Mouse (Mus musculus) embryonic facial prominence, embryonic 12.5 days (tissue): ENCODE results near the gene St7l. TPM values are rescaled to one million over a fixed set of nuclear protein-coding genes. Genes with fewer than 3 reads are reported as not detected.

Experiments
- ATAC-seq: fragments of 200-750 bp; cut with Nextera tagmentation; 2 replicates; pipeline ENCODE4 v1.8.0; 2017; ENCODE audit not compliant: insufficient number of reproducible peaks, insufficient read depth, low FRiP score, low TSS enrichment
- H3K27ac ChIP-seq: fragments of 300-500 bp; sonication (generic); 2 replicates; pipeline ENCODE4 v1.5.1; 2016; ENCODE audit warnings: mild to moderate bottlenecking
- H3K27me3 ChIP-seq: fragments of 300-500 bp; sonication (generic); 2 replicates; pipeline ENCODE4 v1.6.1; 2016; ENCODE audit warnings: mild to moderate bottlenecking, moderate library complexity
- H3K36me3 ChIP-seq: fragments of 300-500 bp; sonication (generic); 2 replicates; pipeline ENCODE4 v1.6.1; 2016; ENCODE audit warnings: mild to moderate bottlenecking
- H3K4me1 ChIP-seq: fragments of 300-500 bp; sonication (generic); 2 replicates; pipeline ENCODE4 v1.6.1; 2016
- H3K4me2 ChIP-seq: fragments of 300-500 bp; sonication (generic); replicated peaks from 2 replicates; pipeline ENCODE4 v1.6.1; 2016; ENCODE audit warnings: mild to moderate bottlenecking, moderate library complexity
- H3K4me3 ChIP-seq: fragments of 300-500 bp; sonication (generic); 2 replicates; pipeline ENCODE4 v1.5.1; 2016; ENCODE audit warnings: mild to moderate bottlenecking
- H3K9ac ChIP-seq: fragments of 300-500 bp; sonication (generic); 2 replicates; pipeline ENCODE4 v1.6.1; 2016; ENCODE audit warnings: mild to moderate bottlenecking, moderate library complexity
- H3K9me3 ChIP-seq: fragments of 300-500 bp; sonication (generic); 2 replicates; pipeline ENCODE4 v1.6.1; 2016; ENCODE audit warnings: mild to moderate bottlenecking, moderate library complexity
- WGBS: fragments of 180-500 bp; shearing (Covaris S2); methylation state at CpG from one replicate; pipeline ENCODE4 v1.1.7; 2016; 5-methylcytosine and 5-hydroxymethylcytosine counted together
- polyA plus RNA-seq: library from polyadenylated mRNA; unstranded; fragments of >200 nt; fragmentation: Nextera tagmentation; extraction: Ambion mirVana; gene quantifications from 2 replicates; pipeline ENCODE4 v1.2.1, GENCODE M21; 2016

Gene St7l
- polyA plus RNA-seq, 1 experiment from 2014 or later, result 39.4 TPM

DNA sequence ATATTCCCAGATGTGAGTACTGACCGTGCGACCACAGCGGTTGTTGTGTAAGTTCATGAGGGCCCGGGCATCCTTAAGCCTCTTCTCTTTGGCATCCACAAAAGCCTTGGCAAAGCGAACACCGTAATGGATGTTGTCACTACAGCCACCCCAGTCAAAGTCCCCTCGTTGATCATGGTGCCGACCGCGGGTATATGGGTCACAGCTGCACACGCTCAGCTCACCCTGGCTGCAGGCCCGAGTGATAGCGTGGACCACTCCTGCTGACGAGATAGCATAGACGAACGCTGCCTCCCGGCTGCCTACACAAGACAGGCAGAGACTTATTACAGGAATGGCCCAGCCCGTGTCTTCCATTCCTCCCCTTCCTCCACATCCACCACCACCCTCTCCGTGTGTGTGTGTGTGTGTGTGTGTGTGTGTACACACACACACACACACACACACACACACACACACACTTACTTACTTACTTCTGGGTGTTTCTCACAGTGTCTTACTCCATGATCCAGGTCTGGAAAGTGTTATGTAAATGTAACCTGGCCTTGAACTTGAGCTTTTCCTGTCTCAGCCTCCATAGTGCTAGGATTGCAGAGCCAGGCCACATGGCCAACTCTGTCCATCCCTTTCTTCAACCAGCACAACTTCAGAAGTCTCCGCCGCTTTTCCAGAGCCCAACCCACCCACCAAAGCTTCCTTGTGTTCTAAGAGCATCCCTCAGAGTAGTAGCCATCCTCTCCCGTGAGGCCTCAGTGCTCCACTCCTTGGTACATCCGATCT, 89.3 kb downstream of the St7l start:
- no peaks in the 10 kb centered on the region for H3K27me3 ChIP-seq
- peaks cover 25% of the 10 kb centered on the region for H3K36me3 ChIP-seq
- peaks cover 4% of the 10 kb centered on the region; the same call in 1 of the 2 replicates for H3K4me1 ChIP-seq
- no peak overlapping the region for H3K27ac ChIP-seq
- no peak overlapping the region for H3K9ac ChIP-seq
- H3K4me3 ChIP-seq, result no peak overlapping the region
- H3K4me2 ChIP-seq, result no peak overlapping the region
- 93% methylated on average over 23 of the region's 23 CpGs for WGBS
- H3K9me3 ChIP-seq, result no peaks in the 10 kb centered on the region
- no peak for ATAC-seq

DNA sequence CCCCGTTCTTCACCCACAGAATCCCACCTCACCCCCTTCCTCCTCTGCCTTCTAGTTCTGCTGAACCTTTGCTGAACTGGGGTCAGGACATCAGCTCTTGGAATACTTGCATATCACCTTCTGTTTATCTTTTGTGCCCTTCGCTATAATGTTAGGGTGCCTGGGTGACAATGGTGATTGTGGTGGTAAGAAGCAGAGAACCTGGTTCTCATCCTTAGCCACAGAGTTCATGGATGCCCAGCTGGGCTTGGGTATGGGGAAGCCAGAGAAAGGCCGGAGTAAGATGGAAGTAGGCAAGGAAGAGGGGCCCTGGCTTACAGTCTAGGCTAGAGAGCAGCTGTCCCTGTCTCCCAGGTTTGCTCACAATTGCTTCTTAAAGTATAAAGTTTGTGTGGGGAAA, 90.3 kb downstream of the St7l start:
- Histone ChIP-seq H3K27ac (no peak overlapping the region), H3K9me3 (no peaks in the 10 kb centered on the region), H3K9ac (no peak overlapping the region), H3K36me3 (peaks cover 23% of the 10 kb centered on the region), H3K4me2 (no peak overlapping the region), H3K27me3 (peaks cover 6% of the 10 kb centered on the region), H3K4me1 (peaks cover 4% of the 10 kb centered on the region; the same call in 1 of the 2 replicates), H3K4me3 (no peak overlapping the region)
- ATAC-seq, result no peak
- WGBS, result 96% methylated on average over 3 of the region's 3 CpGs

DNA sequence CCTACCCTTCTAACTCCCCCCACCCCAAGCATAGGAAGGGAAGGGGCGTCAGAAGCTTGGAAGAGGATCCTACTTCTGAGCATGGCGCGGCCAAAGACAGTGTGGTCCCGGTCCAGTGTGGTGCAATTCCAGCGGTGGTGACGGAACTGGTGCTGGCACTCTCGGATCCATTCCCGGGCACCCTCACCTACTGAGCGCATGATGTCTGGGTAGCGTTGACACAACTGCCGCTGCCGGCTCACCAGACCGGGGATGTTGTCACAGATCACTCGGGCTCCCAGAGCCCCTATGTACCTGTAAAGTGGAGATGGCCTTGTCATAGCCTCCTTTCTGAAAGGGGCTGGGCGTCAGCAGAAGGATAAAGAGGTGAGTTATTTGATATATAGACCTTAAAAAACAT, 90.7 kb downstream of the St7l start:
- H3K27ac ChIP-seq, result no peak overlapping the region
- no peak overlapping the region for H3K4me3 ChIP-seq
- H3K4me2 ChIP-seq, result no peak overlapping the region
- no peaks in the 10 kb centered on the region for H3K9me3 ChIP-seq
- ATAC-seq, result no peak
- H3K36me3 ChIP-seq, result peaks cover 23% of the 10 kb centered on the region
- H3K4me1 ChIP-seq, result peaks cover 4% of the 10 kb centered on the region; the same call in 1 of the 2 replicates
- H3K9ac ChIP-seq, result no peak overlapping the region
- WGBS, result 96% methylated on average over 15 of the region's 15 CpGs
- peaks cover 9% of the 10 kb centered on the region for H3K27me3 ChIP-seq

DNA sequence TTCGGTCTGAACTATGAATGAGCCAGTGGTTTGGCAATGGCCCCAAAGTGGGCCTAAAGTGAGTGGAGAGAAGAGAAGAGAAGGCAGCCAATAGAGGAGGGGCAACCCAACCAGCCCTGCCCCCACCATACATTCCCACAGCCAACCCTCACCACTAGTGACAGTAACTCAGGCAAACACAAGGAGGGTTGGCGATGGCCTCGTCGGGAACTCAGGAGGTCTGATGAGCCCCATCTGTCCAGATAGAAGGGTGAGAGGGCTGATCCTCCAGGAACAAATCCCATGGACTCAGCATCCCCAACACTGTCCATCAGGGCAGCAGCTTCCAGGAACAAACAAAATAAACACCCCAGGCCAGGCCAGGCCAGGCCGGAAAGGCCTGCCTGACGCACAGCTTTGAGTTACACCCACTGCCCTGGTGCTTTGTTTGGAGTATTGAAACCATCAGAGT, 92.4 kb downstream of the St7l start:
- H3K27me3 ChIP-seq, result peaks cover 24% of the 10 kb centered on the region
- WGBS, result 67% methylated on average over 6 of the region's 6 CpGs
- H3K4me3 ChIP-seq, result no peak overlapping the region
- H3K36me3 ChIP-seq, result peaks cover 13% of the 10 kb centered on the region
- H3K4me2 ChIP-seq, result no peak overlapping the region
- no peaks in the 10 kb centered on the region for H3K9me3 ChIP-seq
- H3K27ac ChIP-seq, result no peak overlapping the region
- no peak for ATAC-seq
- H3K9ac ChIP-seq, result no peak overlapping the region
- peaks cover 8% of the 10 kb centered on the region for H3K4me1 ChIP-seq

DNA sequence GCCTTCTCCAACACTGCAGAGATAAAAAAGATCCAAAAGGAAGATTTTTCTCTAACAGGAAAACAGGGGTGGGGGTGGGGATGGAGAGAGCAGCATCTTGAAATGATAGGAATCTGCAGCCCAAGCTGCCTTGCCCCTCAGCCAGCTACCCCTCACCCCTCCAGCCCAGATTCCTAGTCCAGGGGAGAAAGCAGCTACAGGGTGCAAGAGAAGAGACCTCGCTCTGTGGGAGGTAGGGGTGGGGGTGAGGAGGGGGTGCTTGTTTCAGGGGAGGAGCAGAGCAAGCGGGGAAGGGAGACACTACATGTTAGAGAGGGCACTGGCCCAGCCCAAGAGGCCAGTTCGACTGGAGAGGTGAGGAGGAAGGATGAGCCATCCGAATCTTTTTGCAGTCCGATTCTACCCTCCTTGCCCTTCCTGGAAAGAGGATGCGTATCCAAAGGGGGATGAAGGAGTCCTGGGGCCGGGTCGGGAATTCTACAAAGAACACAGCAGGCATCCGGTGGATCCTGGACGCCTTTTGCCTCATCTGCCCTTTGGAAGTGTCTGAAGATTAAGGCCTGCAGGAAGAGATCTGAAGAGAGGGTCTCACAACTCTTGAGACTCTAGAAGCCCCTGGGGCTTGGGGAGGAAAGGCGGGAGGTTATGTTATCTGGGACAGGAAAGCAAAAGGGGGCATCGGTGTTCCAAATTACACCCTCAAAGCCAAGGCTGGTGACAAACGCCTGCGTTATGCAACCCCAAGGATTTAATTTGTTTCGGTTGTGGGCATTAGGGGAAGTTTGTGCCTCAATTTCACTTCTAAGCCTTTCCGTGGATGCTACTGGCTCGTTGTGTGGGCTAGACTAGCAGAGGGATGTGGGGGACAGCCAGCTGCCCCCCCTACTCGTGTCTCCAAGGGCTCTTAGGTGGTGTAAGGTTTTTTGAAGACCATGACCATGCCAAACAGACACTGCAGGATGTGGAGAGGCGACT, 96.5 kb downstream of the St7l start:
- Histone ChIP-seq H3K36me3 (no peaks in the 10 kb centered on the region), H3K4me2 (peak overlapping the region; percentile 59), H3K4me3 (peak overlapping the region; percentile 48), H3K9me3 (no peaks in the 10 kb centered on the region), H3K4me1 (peaks cover 36% of the 10 kb centered on the region), H3K27me3 (peaks cover 53% of the 10 kb centered on the region), H3K27ac (no peak overlapping the region), H3K9ac (peak overlapping the region; percentile 25; the same call in 1 of the 2 replicates)
- ATAC-seq, result no peak
- 6% methylated on average over 19 of the region's 19 CpGs for WGBS

DNA sequence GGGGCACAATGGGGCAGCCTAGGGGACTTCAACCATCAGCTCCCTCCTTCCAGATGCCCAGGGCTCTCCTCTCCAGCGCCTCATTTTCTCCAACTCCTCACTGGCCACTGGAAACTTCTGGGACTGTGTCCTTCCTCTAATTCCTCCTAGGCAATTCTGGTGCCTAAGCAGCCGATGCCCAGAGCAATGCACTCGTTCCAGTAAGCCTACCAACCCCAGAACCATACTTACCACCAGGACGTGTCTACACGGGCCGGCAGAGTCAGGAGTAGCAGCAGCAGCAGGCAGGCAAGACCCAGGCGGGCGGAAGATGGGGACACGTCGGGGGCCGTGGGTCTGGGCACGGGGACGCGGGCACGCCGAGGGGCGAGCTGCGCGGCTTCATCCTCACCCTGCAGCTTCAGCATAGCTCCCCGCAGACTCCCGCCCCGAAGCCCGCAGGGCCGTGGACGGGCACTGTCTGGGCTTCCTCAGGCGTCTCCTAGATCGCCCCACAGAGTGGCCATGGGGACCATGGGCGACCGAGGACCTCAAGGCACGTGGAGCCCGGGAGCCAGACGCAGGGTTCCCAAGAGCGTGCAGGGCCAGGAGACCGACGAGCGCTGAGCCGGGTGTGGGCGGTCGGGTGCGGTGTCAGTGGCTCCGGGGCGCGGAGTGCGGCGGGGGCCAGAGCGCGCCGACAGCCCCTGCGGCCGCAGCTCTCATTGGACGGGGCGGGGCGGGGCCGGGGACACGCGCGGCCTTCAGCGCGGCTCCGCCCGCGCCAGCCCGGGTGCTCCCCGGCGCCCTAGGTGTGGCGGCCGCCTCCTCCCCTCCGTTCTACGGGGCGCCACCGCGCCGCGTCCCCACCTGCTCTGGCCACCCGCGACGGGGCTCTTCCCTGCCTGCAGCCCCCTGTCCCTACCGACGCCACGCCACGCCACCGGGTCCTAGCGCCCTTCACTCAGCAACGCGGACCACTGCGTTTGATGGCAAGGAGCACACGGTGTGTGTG, 97.6 kb downstream of the St7l start, which contains the start of gene Wnt2b:
Gene Wnt2b (minus strand): TSS at position 856 of the 994 bp plus-strand sequence.
- Histone ChIP-seq H3K4me1 (peaks cover 36% of the 10 kb centered on the region), H3K9ac (peak within 1 kb of the TSS; percentile 39), H3K36me3 (no peaks in the 10 kb centered on the region), H3K27ac (no peak within 1 kb of the TSS), H3K27me3 (peaks cover 58% of the 10 kb centered on the region), H3K9me3 (no peaks in the 10 kb centered on the region), H3K4me3 (peak within 1 kb of the TSS; percentile 48), H3K4me2 (peak within 1 kb of the TSS; percentile 59)
- ATAC-seq, result peak; percentile 36
- 1% methylated on average over 55 of the region's 87 CpGs for WGBS

DNA sequence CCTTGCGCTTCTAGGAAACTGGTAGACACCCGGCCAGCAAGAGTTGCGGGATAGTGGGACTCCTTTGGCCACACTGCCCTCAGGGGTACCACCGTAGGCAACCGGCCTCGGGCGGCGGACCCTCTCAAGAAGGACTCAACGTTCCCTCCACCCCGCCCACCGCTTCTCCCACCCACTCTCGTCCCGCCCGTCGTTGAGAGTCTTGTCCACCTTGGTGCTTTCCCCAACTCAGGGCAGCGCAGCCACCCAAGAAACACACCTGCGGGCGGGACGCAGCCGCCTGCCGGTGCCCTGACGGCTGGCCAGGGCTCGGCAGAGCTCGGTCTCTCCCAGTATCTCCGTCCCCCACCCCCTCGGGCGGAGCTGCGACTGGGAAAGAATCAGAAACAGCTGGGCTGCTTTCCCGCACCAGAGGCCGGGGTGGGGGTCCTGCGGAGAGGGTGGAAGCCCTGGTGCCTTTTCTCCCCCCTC, 98.4 kb downstream of the St7l start:
- under 1% methylated on average over 30 of the region's 31 CpGs for WGBS
- Histone ChIP-seq H3K27me3 (peaks cover 58% of the 10 kb centered on the region), H3K9me3 (no peaks in the 10 kb centered on the region), H3K4me3 (peak overlapping the region; percentile 48), H3K9ac (peak overlapping the region; percentile 39; the same call in 1 of the 2 replicates), H3K4me2 (peak overlapping the region; percentile 59), H3K36me3 (no peaks in the 10 kb centered on the region), H3K27ac (no peak overlapping the region), H3K4me1 (peaks cover 33% of the 10 kb centered on the region)
- peak; percentile 49 for ATAC-seq

DNA sequence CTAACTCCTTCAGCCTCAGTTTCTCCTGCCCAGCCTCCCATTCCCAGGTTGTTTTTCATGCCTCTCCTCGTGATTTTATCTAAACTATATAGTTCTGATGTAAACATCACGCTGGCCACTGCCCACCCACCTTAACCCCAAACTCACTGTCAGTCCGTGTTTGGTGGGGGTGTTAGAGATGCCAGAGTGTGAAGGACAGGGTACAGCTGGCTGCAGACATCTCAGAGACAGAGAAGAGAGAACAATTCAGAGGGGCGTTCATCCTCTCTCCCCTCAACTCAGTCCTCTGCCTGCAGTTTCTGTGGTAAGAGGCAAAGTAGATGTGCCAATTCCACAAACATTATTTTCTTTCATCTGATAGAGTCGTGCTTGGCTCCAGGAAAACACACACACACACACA, 99.1 kb downstream of the St7l start:
- no peak for ATAC-seq
- peaks cover 58% of the 10 kb centered on the region for H3K27me3 ChIP-seq
- 9% methylated on average over 4 of the region's 5 CpGs for WGBS
- H3K27ac ChIP-seq, result no peak overlapping the region
- H3K4me1 ChIP-seq, result peaks cover 34% of the 10 kb centered on the region
- H3K4me3 ChIP-seq, result no peak overlapping the region
- no peaks in the 10 kb centered on the region for H3K36me3 ChIP-seq
- no peaks in the 10 kb centered on the region for H3K9me3 ChIP-seq
- peak overlapping the region; percentile 59 for H3K4me2 ChIP-seq
- H3K9ac ChIP-seq, result no peak overlapping the region

DNA sequence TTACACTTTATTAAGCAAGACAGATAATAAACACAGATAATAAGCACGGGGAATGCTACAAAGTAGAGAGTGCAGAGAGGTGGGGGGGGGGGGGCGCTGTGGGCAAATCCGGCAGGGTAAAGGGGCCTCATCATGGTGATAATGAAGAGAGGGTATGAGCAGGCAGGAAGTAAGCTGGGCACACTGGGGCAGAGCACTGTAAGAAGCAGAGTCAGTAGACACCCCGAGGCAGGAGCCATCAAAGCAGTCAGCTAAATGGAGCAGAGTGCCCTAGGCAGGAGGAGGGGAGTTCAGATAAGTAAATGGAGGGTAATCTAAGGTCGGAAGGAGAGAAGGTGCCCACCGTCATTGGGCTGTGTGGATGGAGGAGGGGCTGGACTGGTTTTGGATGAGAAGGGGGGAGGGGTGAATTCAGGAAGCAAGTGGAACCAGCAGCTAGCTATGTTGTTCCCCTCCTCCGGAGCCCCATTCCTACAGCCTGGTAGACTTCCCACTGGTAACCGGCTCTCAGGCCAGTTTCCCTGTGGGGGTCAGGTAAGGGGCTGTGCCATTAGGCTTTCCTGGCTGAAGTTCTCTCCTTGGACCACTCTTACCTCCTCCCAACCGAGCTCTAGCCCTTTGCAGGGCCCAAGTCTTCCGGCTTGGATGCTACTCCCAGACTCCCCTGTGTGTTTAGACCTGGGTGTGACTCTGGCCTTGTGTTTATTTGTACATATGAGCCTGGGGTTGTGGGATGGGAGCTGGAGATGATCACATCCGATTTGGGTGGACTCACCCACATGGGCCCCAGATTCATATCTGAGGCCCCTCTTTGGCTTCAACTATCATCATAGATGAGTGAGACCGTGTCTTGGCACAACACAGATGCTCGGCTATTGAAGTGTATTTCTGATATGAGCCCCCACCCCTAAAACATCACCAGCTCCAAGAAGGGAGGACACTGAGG, 99.8 kb downstream of the St7l start:
- Histone ChIP-seq H3K27ac (0 out of 2 replicates have a peak overlapping the region, but pooled peaks have one; percentile 9), H3K4me3 (no peak overlapping the region), H3K27me3 (peaks cover 57% of the 10 kb centered on the region), H3K9me3 (no peaks in the 10 kb centered on the region), H3K4me1 (peaks cover 36% of the 10 kb centered on the region), H3K4me2 (no peak overlapping the region), H3K36me3 (no peaks in the 10 kb centered on the region), H3K9ac (no peak overlapping the region)
- no peak for ATAC-seq
- 21% methylated on average over 13 of the region's 13 CpGs for WGBS
